Mouse (Mus musculus): ENCODE measurements around the gene Flnb. TPM values are rescaled to one million over a fixed set of nuclear protein-coding genes. Genes with fewer than 3 reads are reported as not detected.

Flnb gene
- polyA plus RNA-seq, 1 experiment from 2014 or later, result 13.6 TPM

- no peak overlapping the region for H3K27ac ChIP-seq (replicated peaks; ENCODE audit: low read depth, low read length)
- DNase-seq (no peak), ATAC-seq (ENCODE audit: low FRiP score, low TSS enrichment) (no peak)
- no peaks in the 10 kb centered on the region for H3K27me3 ChIP-seq (ENCODE audit: control insufficient read depth, insufficient read depth, low read length)
- H3K9ac ChIP-seq (replicated peaks; ENCODE audit: low read length), result no peak overlapping the region
- no peaks in the 10 kb centered on the region for H3K36me3 ChIP-seq (ENCODE audit: control insufficient read depth, insufficient read depth, low read length)
- 82% methylated on average over 6 of the region's 6 CpGs for WGBS
- H3K9me3 ChIP-seq (ENCODE audit: control insufficient read depth, low read length), result no peaks in the 10 kb centered on the region
- no peak overlapping the region for H3K4me2 ChIP-seq (ENCODE audit: low read length)
- no peaks in the 10 kb centered on the region for H3K4me1 ChIP-seq (ENCODE audit: control insufficient read depth, insufficient read depth, low read length)
- no peak overlapping the region for H3K4me3 ChIP-seq (replicated peaks; ENCODE audit: low read depth, low read length)
Observed at GRCm38 (mm10) chr14:7854366-7854765, 36.6 kb downstream of the Flnb start.

GRCm38 (mm10) chr14:7855101-7855500, 37.3 kb downstream of the Flnb start:
- Histone ChIP-seq H3K36me3 (ENCODE audit: control insufficient read depth, insufficient read depth, low read length) (no peaks in the 10 kb centered on the region), H3K9me3 (ENCODE audit: control insufficient read depth, low read length) (no peaks in the 10 kb centered on the region), H3K4me3 (replicated peaks; ENCODE audit: low read depth, low read length) (no peak overlapping the region), H3K27me3 (ENCODE audit: control insufficient read depth, insufficient read depth, low read length) (no peaks in the 10 kb centered on the region), H3K27ac (replicated peaks; ENCODE audit: low read depth, low read length) (no peak overlapping the region), H3K4me2 (ENCODE audit: low read length) (no peak overlapping the region), H3K4me1 (ENCODE audit: control insufficient read depth, insufficient read depth, low read length) (no peaks in the 10 kb centered on the region), H3K9ac (replicated peaks; ENCODE audit: low read length) (no peak overlapping the region)
- ATAC-seq (ENCODE audit: low FRiP score, low TSS enrichment) (no peak), DNase-seq (no peak)
- WGBS, result 71% methylated on average over 6 of the region's 6 CpGs

GRCm38 (mm10) chr14:7855501-7855900, 37.7 kb downstream of the Flnb start:
- Histone ChIP-seq H3K4me3 (replicated peaks; ENCODE audit: low read depth, low read length) (no peak overlapping the region), H3K9ac (replicated peaks; ENCODE audit: low read length) (no peak overlapping the region), H3K36me3 (ENCODE audit: control insufficient read depth, insufficient read depth, low read length) (no peaks in the 10 kb centered on the region), H3K27me3 (ENCODE audit: control insufficient read depth, insufficient read depth, low read length) (no peaks in the 10 kb centered on the region), H3K4me2 (ENCODE audit: low read length) (no peak overlapping the region), H3K9me3 (ENCODE audit: control insufficient read depth, low read length) (no peaks in the 10 kb centered on the region), H3K27ac (replicated peaks; ENCODE audit: low read depth, low read length) (no peak overlapping the region), H3K4me1 (ENCODE audit: control insufficient read depth, insufficient read depth, low read length) (no peaks in the 10 kb centered on the region)
- ATAC-seq (ENCODE audit: low FRiP score, low TSS enrichment), result no peak
- WGBS, result 67% methylated on average over 5 of the region's 5 CpGs
- no peak for DNase-seq

- no peaks in the 10 kb centered on the region for H3K27me3 ChIP-seq (ENCODE audit: control insufficient read depth, insufficient read depth, low read length)
- no peaks in the 10 kb centered on the region for H3K4me1 ChIP-seq (ENCODE audit: control insufficient read depth, insufficient read depth, low read length)
- 89% methylated on average over 10 of the region's 10 CpGs for WGBS
- H3K27ac ChIP-seq (replicated peaks; ENCODE audit: low read depth, low read length), result no peak overlapping the region
- no peak overlapping the region for H3K4me3 ChIP-seq (replicated peaks; ENCODE audit: low read depth, low read length)
- H3K4me2 ChIP-seq (ENCODE audit: low read length), result no peak overlapping the region
- H3K9ac ChIP-seq (replicated peaks; ENCODE audit: low read length), result no peak overlapping the region
- DNase-seq (no peak), ATAC-seq (ENCODE audit: low FRiP score, low TSS enrichment) (no peak)
- no peaks in the 10 kb centered on the region for H3K9me3 ChIP-seq (ENCODE audit: control insufficient read depth, low read length)
- H3K36me3 ChIP-seq (ENCODE audit: control insufficient read depth, insufficient read depth, low read length), result no peaks in the 10 kb centered on the region
Observed at GRCm38 (mm10) chr14:7856348-7856747, 38.6 kb downstream of the Flnb start.

GRCm38 (mm10) chr14:7857835-7858234, 40.1 kb downstream of the Flnb start:
- Histone ChIP-seq H3K4me3 (replicated peaks; ENCODE audit: low read depth, low read length) (no peak overlapping the region), H3K9ac (replicated peaks; ENCODE audit: low read length) (no peak overlapping the region), H3K27ac (replicated peaks; ENCODE audit: low read depth, low read length) (no peak overlapping the region), H3K36me3 (ENCODE audit: control insufficient read depth, insufficient read depth, low read length) (no peaks in the 10 kb centered on the region), H3K4me1 (ENCODE audit: control insufficient read depth, insufficient read depth, low read length) (no peaks in the 10 kb centered on the region), H3K9me3 (ENCODE audit: control insufficient read depth, low read length) (no peaks in the 10 kb centered on the region), H3K4me2 (ENCODE audit: low read length) (no peak overlapping the region), H3K27me3 (ENCODE audit: control insufficient read depth, insufficient read depth, low read length) (no peaks in the 10 kb centered on the region)
- WGBS, result 98% methylated on average over 3 of the region's 3 CpGs
- no peak for ATAC-seq (ENCODE audit: low FRiP score, low TSS enrichment)
- DNase-seq, result no peak

- no peak for DNase-seq
- no peaks in the 10 kb centered on the region for H3K36me3 ChIP-seq (ENCODE audit: control insufficient read depth, insufficient read depth, low read length)
- WGBS, result 75% methylated on average over 4 of the region's 4 CpGs
Observed at GRCm38 (mm10) chr14:7858430-7858829, 40.7 kb downstream of the Flnb start.

GRCm38 (mm10) chr14:7860525-7861154, 42.9 kb downstream of the Flnb start:
- no peak overlapping the region for H3K9ac ChIP-seq (replicated peaks; ENCODE audit: low read length)
- H3K27me3 ChIP-seq (ENCODE audit: control insufficient read depth, insufficient read depth, low read length), result no peaks in the 10 kb centered on the region
- WGBS, result 91% methylated on average over 8 of the region's 8 CpGs
- no peak overlapping the region for H3K4me2 ChIP-seq (ENCODE audit: low read length)
- no peaks in the 10 kb centered on the region for H3K9me3 ChIP-seq (ENCODE audit: control insufficient read depth, low read length)
- H3K36me3 ChIP-seq (ENCODE audit: control insufficient read depth, insufficient read depth, low read length), result no peaks in the 10 kb centered on the region
- no peaks in the 10 kb centered on the region for H3K4me1 ChIP-seq (ENCODE audit: control insufficient read depth, insufficient read depth, low read length)
- no peak overlapping the region for H3K27ac ChIP-seq (replicated peaks; ENCODE audit: low read depth, low read length)
- no peak for DNase-seq
- no peak for ATAC-seq (ENCODE audit: low FRiP score, low TSS enrichment)
- no peak overlapping the region for H3K4me3 ChIP-seq (replicated peaks; ENCODE audit: low read depth, low read length)

More at GRCm38 (mm10) chr14:7858430-7858829, 40.7 kb downstream of the Flnb start:
- no peak overlapping the region for H3K27ac ChIP-seq (replicated peaks; ENCODE audit: low read depth, low read length)
- H3K4me2 ChIP-seq (ENCODE audit: low read length), result no peak overlapping the region
- H3K27me3 ChIP-seq (ENCODE audit: control insufficient read depth, insufficient read depth, low read length), result no peaks in the 10 kb centered on the region
- H3K9ac ChIP-seq (replicated peaks; ENCODE audit: low read length), result no peak overlapping the region
- no peaks in the 10 kb centered on the region for H3K4me1 ChIP-seq (ENCODE audit: control insufficient read depth, insufficient read depth, low read length)
- H3K9me3 ChIP-seq (ENCODE audit: control insufficient read depth, low read length), result no peaks in the 10 kb centered on the region
- no peak overlapping the region for H3K4me3 ChIP-seq (replicated peaks; ENCODE audit: low read depth, low read length)
- ATAC-seq (ENCODE audit: low FRiP score, low TSS enrichment), result no peak

- ATAC-seq (ENCODE audit: low FRiP score, low TSS enrichment) (no peak), DNase-seq (no peak)
- WGBS, result 77% methylated on average over 1 of the region's 1 CpGs
- Histone ChIP-seq H3K27me3 (ENCODE audit: control insufficient read depth, insufficient read depth, low read length) (no peaks in the 10 kb centered on the region), H3K4me3 (replicated peaks; ENCODE audit: low read depth, low read length) (no peak overlapping the region), H3K27ac (replicated peaks; ENCODE audit: low read depth, low read length) (no peak overlapping the region), H3K4me2 (ENCODE audit: low read length) (no peak overlapping the region), H3K9ac (replicated peaks; ENCODE audit: low read length) (no peak overlapping the region), H3K36me3 (ENCODE audit: control insufficient read depth, insufficient read depth, low read length) (no peaks in the 10 kb centered on the region), H3K9me3 (ENCODE audit: control insufficient read depth, low read length) (no peaks in the 10 kb centered on the region), H3K4me1 (ENCODE audit: control insufficient read depth, insufficient read depth, low read length) (no peaks in the 10 kb centered on the region)
Observed at GRCm38 (mm10) chr14:7861275-7861674, 43.5 kb downstream of the Flnb start.

- 92% methylated on average over 2 of the region's 2 CpGs for WGBS
- Histone ChIP-seq H3K36me3 (ENCODE audit: control insufficient read depth, insufficient read depth, low read length) (no peaks in the 10 kb centered on the region), H3K4me2 (ENCODE audit: low read length) (no peak overlapping the region), H3K4me1 (ENCODE audit: control insufficient read depth, insufficient read depth, low read length) (no peaks in the 10 kb centered on the region), H3K9ac (replicated peaks; ENCODE audit: low read length) (no peak overlapping the region), H3K4me3 (replicated peaks; ENCODE audit: low read depth, low read length) (no peak overlapping the region), H3K27me3 (ENCODE audit: control insufficient read depth, insufficient read depth, low read length) (no peaks in the 10 kb centered on the region), H3K27ac (replicated peaks; ENCODE audit: low read depth, low read length) (no peak overlapping the region), H3K9me3 (ENCODE audit: control insufficient read depth, low read length) (no peaks in the 10 kb centered on the region)
- DNase-seq, result no peak
- no peak for ATAC-seq (ENCODE audit: low FRiP score, low TSS enrichment)
Observed at GRCm38 (mm10) chr14:7862226-7862625, 44.5 kb downstream of the Flnb start.
